Mouse (Mus musculus): ENCODE measurements around the gene Tmem132c.
A peak's percentile ranks its signal among the peaks of the same experiment; 100 is the strongest.

Tmem132c gene

DNA sequence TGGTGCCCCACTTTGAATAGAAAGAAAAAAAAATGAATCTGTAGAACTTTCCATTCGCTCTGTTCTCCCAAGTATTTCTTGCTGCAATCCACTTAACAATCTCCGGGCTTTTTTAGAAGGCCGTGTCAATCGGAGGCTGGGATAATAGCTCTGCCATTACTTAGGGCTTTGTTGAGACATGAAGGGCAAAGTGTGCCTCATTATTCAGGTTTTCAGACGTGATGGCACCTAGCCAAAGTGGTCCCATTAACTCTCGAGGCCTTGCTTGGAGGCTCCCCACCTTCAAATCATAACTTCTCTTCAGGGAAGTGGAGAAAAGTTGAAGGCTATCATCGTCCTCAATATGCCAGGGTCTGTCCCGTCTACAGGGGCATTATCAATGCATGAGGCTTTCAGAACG is 190.0 kb downstream of the Tmem132c start:
- DNase-seq, result no peak

DNA sequence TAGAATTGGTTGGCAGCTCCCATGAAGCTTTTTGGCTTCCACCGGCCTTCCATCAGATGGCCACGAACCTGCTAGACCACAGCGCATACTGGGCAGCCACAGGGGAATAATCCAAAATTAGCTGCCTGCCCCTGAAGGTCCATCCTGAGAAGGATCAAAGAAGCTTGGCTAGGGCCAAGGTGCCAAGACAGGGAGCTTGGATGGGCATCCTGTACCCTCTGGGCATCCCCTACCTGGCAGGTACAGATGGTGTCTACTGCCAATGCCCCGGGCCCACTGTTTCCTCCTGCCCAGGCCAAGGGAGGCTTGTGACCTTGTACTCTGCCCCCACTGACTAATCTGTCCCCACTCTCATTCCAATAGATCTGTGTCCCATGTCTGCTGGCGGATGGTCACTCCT is 195.2 kb downstream of the Tmem132c start:
- DNase-seq, result no peak

DNA sequence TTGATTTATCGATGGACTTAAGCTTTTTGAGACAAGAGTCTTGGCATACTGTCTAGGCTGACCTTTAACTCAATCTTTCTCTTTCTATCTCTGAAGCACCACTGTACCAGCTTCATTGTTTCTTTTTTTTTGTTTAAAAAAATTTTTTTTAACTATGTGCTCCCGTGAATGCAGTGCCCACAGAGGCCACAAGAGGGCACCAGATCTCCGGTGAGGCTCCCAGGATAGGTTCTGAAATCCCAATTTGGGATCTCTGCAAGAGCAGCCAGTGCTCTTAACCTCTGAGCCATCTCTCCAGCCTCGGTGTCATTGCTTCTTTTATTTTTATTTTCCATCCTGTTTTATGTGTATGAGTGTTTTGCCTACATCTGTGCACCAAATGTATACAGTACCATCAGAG is 197.0 kb downstream of the Tmem132c start:
- no peak for DNase-seq

DNA sequence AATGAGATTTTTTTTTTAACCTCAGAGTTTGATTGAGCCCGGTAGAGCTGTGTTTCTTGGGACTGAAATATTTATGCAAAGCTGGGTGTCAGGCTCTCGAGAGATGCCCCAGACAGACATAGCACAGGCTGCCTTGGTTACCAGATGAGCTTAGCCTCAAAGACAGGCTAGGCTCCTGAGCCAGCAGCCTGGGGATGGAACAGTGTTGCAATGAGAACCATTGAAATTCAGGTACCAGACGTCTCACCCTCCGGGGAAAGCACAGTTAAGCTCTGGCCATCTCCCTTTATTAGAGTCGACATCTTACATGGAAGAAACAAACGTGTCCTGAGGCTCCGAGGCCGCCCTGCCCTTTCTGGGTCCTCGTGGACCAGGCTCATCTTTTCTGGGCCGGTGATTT is 200.4 kb downstream of the Tmem132c start:
- peak; percentile 4 for DNase-seq

DNA sequence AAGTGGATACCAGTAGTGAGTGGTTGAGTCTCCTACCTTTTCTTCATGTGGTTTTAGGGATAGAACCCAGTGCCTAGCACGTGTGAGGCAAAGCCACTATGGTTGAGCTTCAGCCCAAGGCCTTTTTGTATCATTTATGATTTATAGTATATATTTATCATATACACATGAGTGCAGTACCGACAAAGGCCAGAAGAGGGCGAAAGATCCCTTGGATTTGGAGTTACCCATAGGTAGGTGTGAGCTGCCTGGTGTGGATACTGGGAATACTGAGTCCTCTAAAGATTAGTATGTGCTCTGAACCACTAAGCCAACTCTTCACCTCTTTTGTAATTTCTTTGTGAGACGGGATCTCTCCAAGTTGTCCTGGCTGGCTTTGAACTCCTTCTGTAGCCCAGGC is 212.0 kb downstream of the Tmem132c start:
- DNase-seq, result peak; percentile 55

DNA sequence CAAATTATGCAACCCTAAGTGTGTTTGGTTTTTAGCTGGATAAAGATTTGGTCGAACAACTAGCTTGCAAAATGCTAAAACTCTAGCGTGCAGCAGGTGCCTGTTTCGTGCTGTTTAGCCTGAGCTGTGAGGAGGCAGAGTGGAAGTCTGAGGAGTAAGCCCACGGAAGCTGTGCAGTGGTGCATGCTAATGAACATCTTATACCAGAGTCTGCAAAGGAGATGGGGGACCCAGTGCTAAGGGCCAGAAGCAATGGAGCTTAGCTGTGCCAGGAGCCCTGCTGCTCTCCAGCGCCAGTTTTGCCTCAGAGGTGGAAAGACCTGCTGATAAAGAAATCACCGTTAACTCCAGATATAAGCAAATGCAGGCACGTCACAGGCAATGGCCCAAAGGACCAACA is 212.5 kb downstream of the Tmem132c start:
- DNase-seq, result no peak

DNA sequence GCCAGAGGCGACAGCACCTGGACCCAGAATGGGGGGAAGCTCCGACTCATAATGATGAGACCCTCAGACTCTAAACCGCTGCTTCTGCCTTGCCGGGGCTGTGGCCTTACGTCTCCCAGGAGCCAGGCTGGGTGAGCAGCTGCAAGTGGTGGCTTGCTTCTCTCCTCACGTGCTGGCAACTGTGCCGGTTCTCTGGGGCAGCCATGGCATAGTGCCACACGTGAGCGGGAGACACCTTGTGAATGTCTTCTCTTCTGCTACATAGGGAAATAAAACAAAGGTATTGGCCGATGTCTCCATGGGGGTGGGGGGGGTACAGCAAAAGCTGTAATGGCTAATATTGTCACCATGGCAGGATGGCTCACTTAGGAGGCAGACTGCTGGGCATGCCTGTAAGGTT is 214.5 kb downstream of the Tmem132c start:
- DNase-seq, result no peak

DNA sequence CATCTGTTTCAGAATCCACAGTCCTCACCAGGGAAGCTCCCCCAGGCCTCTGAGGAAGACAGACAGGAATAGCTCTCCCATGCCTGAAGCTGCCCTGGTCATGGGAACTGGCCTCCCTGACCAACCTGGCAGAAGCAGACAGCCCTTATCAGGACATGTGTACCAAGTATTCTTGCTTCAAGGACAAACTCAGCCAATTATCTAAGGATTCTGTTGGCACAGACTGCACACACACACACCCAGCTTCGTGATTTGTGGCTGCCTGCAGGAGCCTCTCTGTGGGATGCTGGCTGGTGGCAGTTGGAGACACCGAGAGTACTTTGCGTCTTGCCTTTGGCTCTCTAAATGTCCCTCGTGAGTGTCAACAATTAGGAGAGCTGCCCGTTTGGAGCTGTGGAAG is 226.5 kb downstream of the Tmem132c start:
- no peak for DNase-seq

DNA sequence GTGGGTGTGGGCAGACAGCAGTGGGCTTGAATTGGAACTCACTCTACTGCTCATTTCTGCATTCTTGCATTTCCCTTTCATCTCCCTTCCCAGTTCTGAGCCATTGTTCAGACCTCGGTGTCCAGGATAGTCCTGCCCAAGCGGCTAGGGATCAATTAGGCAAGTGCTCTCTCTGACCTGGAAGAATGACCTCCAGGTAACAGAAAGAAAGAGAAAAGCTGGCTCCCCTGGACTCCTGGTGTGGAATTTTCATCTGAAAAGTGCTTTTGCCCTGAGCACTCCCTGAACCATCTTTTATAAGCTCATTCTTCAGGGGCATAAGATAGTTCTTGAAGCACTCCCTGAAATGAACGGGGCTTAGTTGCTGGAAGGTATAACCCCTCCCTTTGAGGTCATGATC is 228.7 kb downstream of the Tmem132c start:
- DNase-seq, result no peak

DNA sequence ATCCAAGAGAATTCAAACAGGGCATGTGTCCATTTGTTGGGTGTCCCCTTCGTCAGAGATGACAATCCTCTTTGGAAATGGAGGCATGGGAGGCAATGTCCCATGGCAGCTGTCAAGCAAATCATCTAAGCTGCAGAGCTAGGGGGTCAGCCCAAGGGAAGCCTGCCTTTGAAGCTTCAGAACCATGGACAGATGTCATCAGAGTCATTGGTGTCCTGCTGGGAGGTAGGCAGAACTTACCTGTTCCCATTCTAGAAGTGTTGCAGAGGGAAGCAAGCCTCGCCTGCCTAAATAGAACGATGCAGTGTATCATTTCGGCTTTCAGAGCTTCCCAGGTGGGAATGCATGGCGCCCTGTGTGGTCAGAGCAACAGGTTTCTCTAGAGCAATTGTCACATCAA is 230.3 kb downstream of the Tmem132c start:
- no peak for DNase-seq

DNA sequence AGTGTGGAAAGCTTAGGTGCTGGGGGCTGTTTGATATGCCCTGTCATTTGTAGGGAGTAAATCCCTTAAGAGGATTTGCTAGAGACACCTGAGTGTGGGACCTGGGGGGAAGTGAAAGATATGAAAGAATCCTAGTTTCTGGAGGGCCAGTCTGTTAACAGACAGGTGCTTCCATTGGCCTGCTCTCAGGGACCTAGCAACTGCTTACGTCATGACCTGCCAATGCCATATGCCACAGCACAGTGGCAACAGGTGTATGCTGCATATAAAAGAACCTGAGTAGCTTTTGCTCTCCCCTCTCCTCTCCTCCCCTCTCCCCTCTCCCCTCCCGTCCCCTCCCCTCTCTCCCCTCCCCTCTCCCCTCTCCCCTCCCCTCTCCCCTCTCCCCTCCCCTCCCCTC is 232.1 kb downstream of the Tmem132c start:
- no peak for DNase-seq

DNA sequence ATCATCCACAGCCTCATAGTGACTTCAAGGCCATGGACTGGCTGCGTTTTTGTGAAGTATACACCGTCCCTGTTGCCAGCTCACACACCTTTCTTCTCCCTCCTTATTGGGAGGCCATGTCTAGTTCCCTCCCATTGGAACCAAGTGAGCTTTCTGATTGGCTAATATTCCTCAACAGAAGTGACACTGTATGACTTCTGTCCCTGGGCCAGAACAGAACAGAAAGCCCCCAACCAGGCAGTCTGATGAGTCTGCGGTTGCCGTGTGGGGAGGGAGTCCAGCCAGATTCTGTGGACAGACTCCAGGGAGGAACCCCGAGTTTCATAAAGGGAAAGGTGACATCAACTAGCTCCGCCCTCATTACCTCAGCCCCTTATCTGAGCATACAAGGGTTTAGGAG is 233.2 kb downstream of the Tmem132c start:
- no peak for DNase-seq

DNA sequence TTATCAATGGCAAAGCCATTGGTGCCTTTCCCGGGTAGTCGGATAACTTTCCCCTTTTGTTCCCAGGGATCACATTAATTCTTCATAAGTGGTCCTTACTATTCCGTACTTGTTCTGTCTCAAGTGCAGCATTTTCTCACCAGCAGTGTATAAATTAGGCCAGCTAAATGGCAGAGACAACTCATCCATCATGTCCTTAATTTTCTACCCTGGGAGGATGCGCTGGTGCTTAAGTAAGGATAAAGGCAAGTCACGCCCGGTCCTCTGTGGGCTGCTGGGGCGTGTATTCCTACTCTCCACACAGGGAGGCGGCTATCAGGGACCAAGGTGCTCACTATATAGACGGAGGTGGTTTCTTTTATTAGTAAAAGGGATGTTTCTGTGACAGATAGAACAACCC is 236.2 kb downstream of the Tmem132c start:
- DNase-seq, result peak; percentile 43

DNA sequence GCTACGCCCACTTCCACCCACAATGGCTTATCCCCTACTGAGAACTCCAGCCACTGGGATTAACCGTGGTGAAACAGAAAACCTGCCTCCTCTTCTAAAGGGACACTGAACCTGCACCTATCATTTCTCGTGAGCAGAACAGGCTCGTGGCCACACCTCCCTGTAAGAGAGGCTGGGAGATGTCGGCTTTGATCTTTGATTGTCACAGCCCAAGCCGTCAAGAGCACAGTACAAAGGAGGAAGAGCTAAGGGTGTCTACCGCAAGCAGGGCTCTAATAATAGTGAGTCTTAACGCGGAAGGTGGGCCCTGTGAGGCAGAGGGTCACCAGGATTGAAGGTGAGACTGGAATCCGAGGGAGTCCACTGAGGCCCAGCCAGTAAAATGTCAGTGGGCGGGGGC is 236.7 kb downstream of the Tmem132c start:
- no peak for DNase-seq

DNA sequence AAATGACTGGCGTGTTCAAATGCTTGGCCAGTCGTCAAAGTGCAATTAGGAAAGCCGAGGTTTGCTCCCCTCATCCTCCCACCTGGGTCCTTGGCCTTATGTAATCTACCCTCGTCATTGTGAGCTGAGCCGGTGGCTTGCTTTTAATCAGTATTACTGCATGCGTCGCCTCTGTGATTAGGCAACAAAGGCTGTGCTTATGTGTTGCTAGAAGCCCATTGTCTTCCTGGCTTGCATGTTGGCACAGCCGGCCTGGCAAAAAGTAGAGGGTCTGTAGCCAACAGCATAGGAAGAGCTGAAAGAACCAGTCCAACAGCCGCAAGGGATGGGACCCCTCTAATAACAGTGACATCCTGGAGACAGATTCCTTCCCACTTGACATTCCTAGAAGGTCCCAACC is 239.3 kb downstream of the Tmem132c start:
- no peak for DNase-seq

DNA sequence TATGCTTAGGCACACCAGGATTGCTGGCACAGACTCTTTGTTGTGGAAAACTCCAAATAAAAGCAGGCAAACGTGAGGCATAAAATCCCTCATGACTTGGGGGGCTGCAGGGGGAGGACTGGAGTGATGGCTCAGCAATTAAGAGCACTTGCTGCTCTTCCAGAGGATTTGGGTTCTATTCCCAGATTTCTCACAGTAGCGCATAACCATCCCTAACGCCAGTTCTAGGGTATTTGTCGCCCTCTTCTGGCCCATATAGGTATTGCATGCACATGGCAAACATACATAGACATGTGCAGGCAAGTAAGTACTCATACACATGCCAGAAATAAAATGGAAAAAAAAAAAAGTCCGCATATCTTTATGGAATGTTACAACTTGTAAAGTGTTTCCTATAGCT is 239.8 kb downstream of the Tmem132c start:
- DNase-seq, result peak; percentile 62

DNA sequence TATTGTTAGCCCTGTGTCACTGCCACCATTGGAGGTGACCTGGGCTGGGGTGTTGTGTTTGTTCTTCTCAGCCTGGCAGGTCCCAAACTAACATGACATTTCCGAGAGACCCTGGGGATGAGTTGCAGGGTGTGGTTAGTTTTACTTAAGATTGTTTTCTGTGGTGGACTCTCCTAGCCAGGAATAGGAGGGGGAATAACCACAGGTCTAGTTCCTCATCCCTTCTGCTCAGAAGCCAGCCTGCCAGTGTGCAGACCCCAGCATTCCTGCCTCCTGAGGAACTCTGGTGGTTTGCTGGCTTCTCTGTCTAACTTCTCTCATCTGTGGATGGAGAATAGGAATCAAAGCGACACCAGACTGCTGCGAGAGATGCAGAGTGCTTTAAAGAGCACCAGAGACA is 240.7 kb downstream of the Tmem132c start:
- no peak for DNase-seq

DNA sequence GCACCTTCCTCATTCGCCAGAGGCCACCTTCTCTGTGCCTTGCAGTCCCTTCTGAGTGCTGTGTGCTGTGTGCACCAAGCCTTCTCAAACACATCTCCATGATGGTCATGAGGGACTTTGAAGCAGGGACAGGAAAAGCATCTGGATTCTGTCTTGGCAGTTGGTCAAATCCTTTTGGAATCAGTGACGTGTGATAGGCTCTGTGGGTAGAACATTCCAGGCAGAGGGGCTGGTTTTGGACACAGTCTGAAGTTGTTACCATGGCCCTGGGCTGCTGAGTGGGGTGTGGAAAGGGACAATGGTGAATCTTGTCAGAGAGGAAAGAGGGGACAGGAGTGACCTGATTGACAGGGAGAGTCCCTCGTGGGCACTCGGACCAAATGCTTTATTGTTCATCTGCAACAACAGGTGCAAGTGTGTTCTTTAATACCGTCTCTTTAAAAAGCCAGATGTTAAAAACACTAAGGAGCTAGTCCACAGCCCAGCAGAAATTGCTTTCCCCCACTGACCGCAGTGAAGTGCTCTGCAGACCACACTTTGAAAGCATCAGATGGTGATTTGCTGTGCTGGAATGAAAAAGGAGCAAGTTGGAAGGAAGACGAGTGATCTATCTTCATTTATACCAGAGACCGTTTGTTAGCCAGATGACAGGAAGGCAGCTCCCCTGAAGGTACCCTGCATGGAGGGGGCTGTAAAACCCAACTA is 242.5 kb downstream of the Tmem132c start:
- DNase-seq, result peak; percentile 31

DNA sequence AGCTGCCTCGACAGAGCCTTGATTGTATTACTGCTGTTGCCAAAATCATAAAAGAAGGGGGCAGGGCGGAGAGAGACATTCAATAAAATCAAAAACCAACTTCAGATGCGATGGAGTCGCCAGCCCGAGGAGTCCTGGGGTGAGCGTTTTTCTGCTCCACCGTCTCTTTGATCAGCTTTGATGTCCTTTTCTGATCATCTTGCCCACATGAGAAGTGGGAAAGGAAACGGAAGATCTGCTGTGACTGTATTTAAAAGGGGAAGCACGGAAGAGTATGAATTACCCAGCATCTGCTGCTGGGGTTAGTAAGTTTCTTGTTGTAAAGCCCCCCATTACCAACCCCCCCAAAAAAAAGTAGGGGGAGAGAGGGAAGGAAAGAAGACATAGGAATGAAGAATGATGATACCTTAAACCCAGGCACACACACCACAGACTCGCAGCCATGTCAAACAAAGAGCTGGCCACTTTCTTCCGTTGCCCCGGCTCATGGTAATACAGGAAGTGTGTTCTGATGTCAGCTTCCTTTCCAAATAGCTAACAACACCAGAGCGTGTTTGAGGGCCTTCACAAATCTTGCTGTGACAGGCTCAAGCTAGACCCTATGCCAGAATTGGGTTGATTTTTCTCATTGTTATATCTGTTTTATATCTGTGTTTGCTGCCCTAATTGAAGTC is 243.3 kb downstream of the Tmem132c start:
- DNase-seq, result no peak

DNA sequence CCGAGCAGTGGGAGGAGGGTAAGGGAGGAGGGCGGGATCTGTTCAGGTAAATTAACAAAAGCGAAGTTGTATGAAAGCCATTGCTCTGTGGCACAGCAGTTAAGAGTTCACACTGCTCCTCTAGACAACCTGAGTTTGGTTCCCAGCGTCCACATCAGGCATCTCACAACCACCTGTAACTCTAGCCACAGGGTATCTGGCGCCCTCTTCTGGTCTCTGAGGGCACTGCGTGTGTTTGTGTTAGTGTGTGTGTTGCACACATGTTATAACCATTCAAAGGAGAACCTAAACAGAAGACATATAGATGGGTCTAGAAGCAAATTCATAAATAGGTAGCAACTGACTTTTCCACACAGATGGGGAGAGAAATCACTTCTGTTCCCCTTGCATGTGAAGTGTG is 245.6 kb downstream of the Tmem132c start:
- DNase-seq, result no peak

DNA sequence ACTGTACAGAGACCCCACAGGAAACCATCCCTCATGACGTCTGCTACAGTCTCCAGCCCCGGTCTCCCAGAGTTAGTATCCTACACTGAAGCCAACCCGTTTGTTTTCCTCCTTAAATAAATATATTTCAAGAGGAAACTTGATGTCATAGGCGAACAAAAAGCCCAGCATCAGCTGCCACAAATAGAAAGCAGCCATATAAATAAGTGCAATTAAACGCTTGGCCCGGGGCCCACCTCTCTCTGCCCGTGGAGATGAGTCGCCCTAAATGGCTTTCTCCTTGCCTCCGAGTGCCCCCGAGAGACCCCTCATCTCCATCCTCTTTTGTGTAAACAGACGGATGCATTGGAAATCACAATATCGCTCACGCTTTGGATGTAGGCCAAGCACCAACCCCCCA is 247.1 kb downstream of the Tmem132c start:
- no peak for DNase-seq

DNA sequence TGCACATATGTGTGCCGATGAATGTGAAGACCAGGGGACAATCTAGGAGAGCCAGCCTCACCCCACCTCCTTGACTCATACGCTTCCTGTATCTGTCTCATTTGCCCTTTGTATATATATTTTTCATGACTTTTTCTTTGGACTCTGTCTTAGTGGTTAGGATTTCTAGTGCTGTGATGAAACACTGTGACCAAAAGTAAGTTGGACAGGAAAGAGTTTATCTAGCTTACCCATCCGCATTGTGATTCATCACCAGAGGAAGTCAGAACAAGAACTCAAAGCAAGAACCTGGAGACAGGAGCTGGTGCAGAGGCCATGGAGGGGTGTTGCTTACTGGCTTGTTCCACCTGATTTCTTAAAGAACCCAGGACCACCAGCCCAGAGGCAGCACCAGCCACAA is 250.1 kb downstream of the Tmem132c start:
- DNase-seq, result no peak

DNA sequence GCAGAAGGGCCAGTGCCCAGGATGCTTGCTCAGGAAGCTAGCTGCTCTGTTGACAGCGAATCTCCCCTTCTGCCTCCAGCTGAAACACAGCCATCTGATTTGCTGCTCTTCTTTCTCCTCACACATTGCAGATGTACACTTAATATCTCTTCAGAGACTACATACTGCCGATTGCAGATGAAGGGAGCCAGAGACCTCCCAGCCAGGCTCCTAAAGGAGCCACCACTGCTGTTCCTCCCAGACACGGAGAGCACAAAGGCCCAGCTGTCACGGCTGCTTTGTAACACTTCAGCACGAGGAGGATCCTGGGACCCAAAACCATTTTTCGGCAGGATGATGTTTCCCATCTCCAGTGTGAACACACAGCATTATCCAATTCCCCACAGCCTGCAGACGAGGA is 255.3 kb downstream of the Tmem132c start:
- no peak for DNase-seq

DNA sequence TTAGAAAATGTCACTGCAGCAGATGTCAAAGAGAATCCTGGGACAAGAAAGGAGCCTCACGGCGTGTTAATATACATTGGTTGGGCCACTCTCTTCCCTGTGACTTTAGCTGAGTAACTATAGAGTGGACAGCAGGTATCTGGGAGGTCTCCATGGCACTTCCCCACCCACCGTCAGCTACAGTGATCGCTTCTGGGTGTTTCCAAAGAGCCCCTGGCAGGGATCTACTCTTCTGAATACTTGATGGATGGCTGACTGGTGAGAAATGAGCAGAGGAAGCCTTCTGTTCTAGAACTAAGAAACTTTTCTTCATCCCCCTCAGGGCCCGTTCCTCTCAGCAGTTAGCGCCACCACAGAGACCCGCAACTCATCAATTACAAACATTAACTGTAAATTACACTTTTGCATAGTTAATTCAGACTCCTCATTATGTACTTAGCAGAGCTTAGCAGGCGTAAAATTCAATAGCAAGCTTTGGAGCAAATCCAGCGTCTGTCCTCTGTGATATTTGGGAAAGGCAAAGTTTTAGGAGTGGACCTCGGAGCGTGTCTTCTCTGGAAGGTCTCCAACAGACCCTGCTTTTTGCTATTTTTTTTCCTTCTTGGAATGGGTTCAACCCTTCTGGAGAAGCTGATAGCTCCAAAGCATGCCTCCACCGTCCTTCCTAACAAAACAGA is 257.7 kb downstream of the Tmem132c start:
- DNase-seq, result no peak

All from embryo, embryonic 11 days (tissue).